33 mouse cellular contexts compared by ENCODE assay signal in genomic region chrX:153742493-153742892, GRCm38 (mm10). TPM values are rescaled to one million over a fixed set of nuclear protein-coding genes. Genes with fewer than 3 reads are reported as not detected.
"Had no signal": no experiment of that assay in that cellular context is flagged by ENCODE, and none has a peak within 500 bp of the region (broad histone marks: within the 10 kb centered on the region; RNA-seq: fewer than 3 reads in every experiment).

No protein-coding gene starts in this region.

- H3K9me3 ChIP-seq: limb, embryonic 10.5 days; limb, embryonic 12.5 days; limb, embryonic 13.5 days; limb, embryonic 15.5 days; liver, embryonic 12.5 days; liver, embryonic 13.5 days; liver, embryonic 15.5 days; lung, embryonic 15.5 days; megakaryocyte, embryonic 14.5 days; midbrain, embryonic 10.5 days; midbrain, embryonic 12.5 days; midbrain, embryonic 13.5 days; midbrain, embryonic 15.5 days; neural tube, embryonic 12.5 days had no signal

- H3K27me3 ChIP-seq: limb, embryonic 12.5 days; limb, embryonic 13.5 days; limb, embryonic 15.5 days; liver, embryonic 12.5 days; liver, embryonic 13.5 days; liver, embryonic 15.5 days; lung, embryonic 15.5 days; midbrain, embryonic 12.5 days; midbrain, embryonic 13.5 days; midbrain, embryonic 15.5 days; neural tube, embryonic 12.5 days had no signal

- ATAC-seq: liver, embryonic 12.5 days; liver, postnatal 0 days; lung, postnatal 0 days; midbrain, embryonic 13.5 days; midbrain, embryonic 15.5 days; midbrain, embryonic 16.5 days had no signal

- DNase-seq: left cerebral cortex, postnatal 4 days; liver; liver, embryonic 13.5 days; liver, postnatal 0 days; lung, adult 18-20 months; lung, adult 2 months; lung, embryonic 14.5 days; lung, postnatal 10 days; lung, postnatal 14 days; lung, postnatal 36 days; lung, postnatal 4 days; midbrain, embryonic 14.5 days had no signal

- H3K4me2 ChIP-seq: limb, embryonic 12.5 days; limb, embryonic 13.5 days; limb, embryonic 15.5 days; liver, embryonic 11.5 days; liver, embryonic 12.5 days; liver, embryonic 13.5 days; liver, embryonic 15.5 days; lung, embryonic 14.5 days; lung, embryonic 15.5 days; midbrain, embryonic 11.5 days; midbrain, embryonic 12.5 days; midbrain, embryonic 13.5 days; midbrain, embryonic 15.5 days; neural tube, embryonic 12.5 days had no signal

- H3K4me3 ChIP-seq: limb, embryonic 10.5 days; limb, embryonic 12.5 days; limb, embryonic 13.5 days; limb, embryonic 15.5 days; liver, embryonic 12.5 days; liver, embryonic 13.5 days; liver, embryonic 15.5 days; lung, embryonic 15.5 days; megakaryocyte, embryonic 14.5 days; midbrain, embryonic 10.5 days; midbrain, embryonic 12.5 days; midbrain, embryonic 13.5 days; midbrain, embryonic 15.5 days; myocyte; neural tube, embryonic 12.5 days had no signal

- H3K36me3 ChIP-seq: limb, embryonic 13.5 days; limb, embryonic 15.5 days; liver, embryonic 12.5 days; liver, embryonic 13.5 days; liver, embryonic 15.5 days; lung, embryonic 15.5 days; midbrain, embryonic 12.5 days; midbrain, embryonic 13.5 days; midbrain, embryonic 15.5 days; neural tube, embryonic 12.5 days had no signal

- H3K4me1 ChIP-seq: limb, embryonic 10.5 days; limb, embryonic 12.5 days; limb, embryonic 13.5 days; limb, embryonic 15.5 days; liver, embryonic 12.5 days; liver, embryonic 13.5 days; liver, embryonic 15.5 days; lung, embryonic 15.5 days; megakaryocyte, embryonic 14.5 days; midbrain, embryonic 10.5 days; midbrain, embryonic 12.5 days; midbrain, embryonic 13.5 days; midbrain, embryonic 15.5 days; neural tube, embryonic 12.5 days had no signal

- H3K27ac ChIP-seq: limb, embryonic 10.5 days; limb, embryonic 12.5 days; limb, embryonic 13.5 days; limb, embryonic 15.5 days; liver, embryonic 12.5 days; liver, embryonic 13.5 days; liver, embryonic 14.5 days; liver, embryonic 15.5 days; lung, embryonic 15.5 days; macrophage; midbrain, embryonic 10.5 days; midbrain, embryonic 12.5 days; midbrain, embryonic 13.5 days; midbrain, embryonic 15.5 days; neural tube, embryonic 12.5 days had no signal

- H3K9ac ChIP-seq: limb, embryonic 12.5 days; limb, embryonic 13.5 days; limb, embryonic 15.5 days; liver, embryonic 12.5 days; liver, embryonic 13.5 days; liver, embryonic 14.5 days; liver, embryonic 15.5 days; liver, postnatal 0 days; lung, embryonic 14.5 days; lung, embryonic 15.5 days; midbrain, embryonic 12.5 days; midbrain, embryonic 13.5 days; midbrain, embryonic 15.5 days; neural tube, embryonic 12.5 days had no signal

RNA-seq across cellular contexts. Expression of gene Kctd12b, which starts 46.3 kb away (rescaled TPM):
- total RNA-seq: megakaryocyte-erythroid progenitor cell, adult 5-6 weeks had no signal
